Mouse (Mus musculus) spleen, adult 2 months (tissue): Measurements from ENCODE around the gene Zfp988.
"Not testable (repeated sequence)": the region's sequence is repeated elsewhere in the genome, so short reads cannot be mapped to it uniquely, and the experiment has no call there.

Experiments used
- CTCF ChIP-seq: fragments of 200-500 bp; IDR thresholded peaks from 2 replicates; pipeline ENCODE4 v1.5.1; 2011; ENCODE audit warnings: mild to moderate bottlenecking, inconsistent platforms; ENCODE audit not compliant: insufficient read depth, insufficient read length, insufficient replicate concordance; ENCODE audit errors: extremely low read depth
- POLR2A ChIP-seq: fragments of 200-500 bp; IDR thresholded peaks from 2 replicates; pipeline ENCODE4 v1.6.1; 2011; ENCODE audit warnings: low read depth, low read length, inconsistent platforms

- not testable (repeated sequence) for TF ChIP-seq POLR2A, CTCF
Measured at GRCm38 (mm10) chr4:147340236-147340635, 34.8 kb downstream of the Zfp988 start.
